Mouse (Mus musculus) megakaryocyte, adult 5-6 weeks (primary cell): Measurements from ENCODE around the gene Adcy6. TPM values are rescaled to one million over a fixed set of nuclear protein-coding genes. Genes with fewer than 3 reads are reported as not detected.
"Not testable (repeated sequence)": the region's sequence is repeated elsewhere in the genome, so short reads cannot be mapped to it uniquely, and the experiment has no call there.

Experiments used
- ATAC-seq: 2 replicates; pipeline ENCODE4 v1.8.0; 2016; ENCODE audit warnings: mild to moderate bottlenecking, inconsistent platforms; ENCODE audit not compliant: poor library complexity, severe bottlenecking
- total RNA-seq, 2 experiments: library from RNA; stranded (forward) in 1 of 2; stranded (reverse) in 1 of 2; fragments of 153-499, 151-499 nt in 1 of 2; fragments of 221-1000, 200-1000 nt in 1 of 2; gene quantifications; 2 replicates each; pipeline versions ENCODE4 v1.2.3 to v1.2.4; 2015 to 2017

Gene Adcy6
- total RNA-seq, 2 experiments from 2014 or later, result 0.31 to 0.99 TPM

DNA sequence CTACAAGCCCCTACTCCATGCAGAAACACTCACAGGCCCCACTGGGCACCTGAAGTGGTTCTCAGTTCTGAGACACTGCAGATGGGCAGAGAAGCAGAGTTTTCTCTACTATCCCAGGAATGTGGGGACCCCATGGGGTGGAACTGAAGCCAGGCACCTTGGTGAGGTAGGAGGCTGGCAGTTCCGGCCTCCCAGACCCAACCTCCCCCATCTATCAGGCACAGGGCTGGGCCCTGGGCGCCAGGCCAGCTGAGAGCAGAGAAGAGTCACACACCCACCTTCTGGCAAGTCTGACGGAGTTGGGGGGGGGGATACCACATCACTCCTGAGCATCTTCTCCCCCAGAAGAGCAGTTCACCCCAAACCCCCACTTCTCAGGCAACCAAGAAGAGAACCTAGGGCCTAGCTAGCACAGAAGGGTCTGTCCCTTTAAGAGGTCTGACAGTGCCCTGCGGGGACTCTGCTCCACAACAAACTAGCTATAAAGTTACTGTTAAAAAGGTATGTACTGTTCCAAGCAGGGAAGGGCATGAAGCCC lies 6.9 kb downstream of the Adcy6 start:
- no peak for ATAC-seq

DNA sequence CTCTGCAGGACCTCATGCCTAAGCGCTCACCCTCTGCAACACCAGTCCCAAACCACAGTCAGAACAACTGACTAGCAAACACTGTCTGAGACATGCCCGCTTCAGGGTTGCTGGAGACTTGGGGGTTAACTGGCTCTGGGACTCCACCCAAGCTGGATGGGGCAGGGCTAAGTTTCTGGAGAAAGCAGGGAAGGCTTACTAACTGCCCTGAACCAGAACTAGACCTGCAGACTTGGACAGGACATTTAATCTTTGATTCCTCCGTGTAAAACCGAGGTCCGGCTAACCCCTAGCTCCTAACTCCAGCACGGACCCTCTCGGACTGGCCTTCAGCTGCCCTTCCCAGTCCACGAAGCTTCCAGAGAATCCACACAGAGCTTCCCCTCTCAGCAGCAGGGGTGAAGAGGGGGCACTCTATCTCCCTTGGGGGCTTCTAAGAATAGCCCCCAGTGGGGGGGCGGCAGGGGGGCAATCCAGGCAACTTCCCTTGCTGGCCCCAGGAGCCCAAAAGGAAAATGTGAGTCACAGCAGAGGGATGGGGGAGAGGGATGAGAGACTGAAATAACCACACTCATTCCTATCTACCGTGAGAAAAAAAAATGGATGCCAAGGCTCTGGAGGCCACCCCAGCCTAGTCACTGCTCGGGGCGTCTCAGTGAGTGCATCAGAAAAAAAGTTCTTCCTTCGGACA lies 7.5 kb downstream of the Adcy6 start:
- ATAC-seq, result no peak

DNA sequence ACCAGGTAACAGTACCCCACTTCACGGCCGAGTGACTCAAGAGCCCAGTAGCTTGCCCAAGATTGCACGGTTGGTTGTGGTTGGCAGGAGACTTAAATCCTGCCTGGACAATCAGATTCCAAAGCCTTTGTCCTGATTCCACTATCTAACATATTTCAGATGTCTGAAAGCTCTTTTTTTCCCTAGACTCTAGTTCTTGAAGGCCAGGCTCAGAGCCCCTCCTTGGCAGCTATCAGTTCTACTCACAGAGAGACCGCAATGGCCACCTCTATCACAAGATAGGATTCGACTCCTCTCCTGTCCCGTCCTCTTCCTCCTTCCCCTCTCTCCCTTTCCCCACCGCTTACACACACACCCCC lies 8.1 kb downstream of the Adcy6 start:
- ATAC-seq, result no peak

DNA sequence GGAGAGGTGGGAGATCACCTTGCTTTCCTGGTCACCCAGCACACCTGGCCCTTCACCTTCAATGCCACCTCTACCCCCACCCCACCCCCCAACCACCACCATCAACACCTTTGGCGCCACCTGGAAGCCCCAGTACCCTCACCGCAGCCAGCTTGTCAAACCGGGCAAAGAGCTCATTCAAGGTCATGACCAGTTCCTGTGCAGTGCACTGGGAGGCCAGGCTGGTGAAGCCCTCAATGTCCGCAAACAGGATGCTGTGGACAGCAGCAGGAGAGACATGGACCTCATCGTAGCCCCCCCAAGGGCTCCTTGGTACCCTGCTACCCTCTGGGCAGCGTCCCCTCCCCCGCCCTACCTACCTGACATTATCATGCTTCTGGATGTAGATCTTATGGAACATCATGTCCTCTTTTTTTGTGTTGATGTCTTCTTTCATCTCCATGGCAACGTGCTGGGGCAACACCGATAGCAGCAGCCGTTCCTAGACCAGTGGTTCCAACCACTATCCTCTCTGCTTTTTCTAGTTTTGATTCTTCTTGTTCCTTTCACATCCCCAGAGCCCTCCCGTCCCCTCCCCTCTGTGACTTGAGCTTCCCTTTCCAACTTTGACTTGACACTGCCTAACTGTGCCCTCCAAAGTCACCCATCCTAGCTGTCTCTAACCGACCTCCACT lies 9.7 kb downstream of the Adcy6 start:
- no peak for ATAC-seq

DNA sequence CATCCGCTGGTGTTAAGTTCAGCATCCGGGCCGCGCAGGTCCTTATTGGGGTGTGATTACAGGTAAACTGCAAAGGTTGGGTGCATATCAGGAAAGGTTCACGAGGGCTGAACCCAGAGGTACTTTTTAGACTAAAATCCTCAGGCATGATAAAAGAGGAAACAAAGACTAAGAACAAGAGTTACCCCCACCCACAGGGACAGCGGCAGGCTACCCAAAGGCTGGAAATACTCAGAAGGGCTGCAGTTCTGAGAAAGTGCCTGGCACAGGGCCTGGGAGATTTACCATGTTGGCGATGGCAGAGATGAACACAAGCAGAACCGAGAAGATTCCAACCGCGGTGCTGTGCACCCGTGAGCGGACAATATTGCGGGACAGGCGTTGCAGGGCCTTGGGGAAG lies 13.3 kb downstream of the Adcy6 start:
- no peak for ATAC-seq

DNA sequence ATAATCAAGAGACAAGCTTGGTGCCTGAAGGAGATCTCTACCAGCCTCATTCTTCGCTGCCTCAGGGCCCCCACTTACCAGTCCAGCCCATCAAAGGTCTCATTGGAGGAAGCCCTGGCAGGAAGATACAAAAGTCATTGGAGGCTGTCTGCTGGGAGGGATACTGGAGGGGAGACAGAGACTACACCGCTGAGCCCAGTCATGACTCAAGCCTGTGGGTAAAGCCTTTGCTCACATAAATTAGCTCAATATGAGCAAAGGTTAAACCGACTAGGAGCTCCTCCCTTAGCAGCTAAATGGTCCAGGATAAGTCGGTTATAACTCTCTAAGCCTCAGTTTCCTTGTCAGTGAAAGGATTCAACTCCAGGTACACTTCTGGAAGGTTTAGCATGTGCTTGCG lies 14.8 kb downstream of the Adcy6 start:
- ATAC-seq, result no peak

DNA sequence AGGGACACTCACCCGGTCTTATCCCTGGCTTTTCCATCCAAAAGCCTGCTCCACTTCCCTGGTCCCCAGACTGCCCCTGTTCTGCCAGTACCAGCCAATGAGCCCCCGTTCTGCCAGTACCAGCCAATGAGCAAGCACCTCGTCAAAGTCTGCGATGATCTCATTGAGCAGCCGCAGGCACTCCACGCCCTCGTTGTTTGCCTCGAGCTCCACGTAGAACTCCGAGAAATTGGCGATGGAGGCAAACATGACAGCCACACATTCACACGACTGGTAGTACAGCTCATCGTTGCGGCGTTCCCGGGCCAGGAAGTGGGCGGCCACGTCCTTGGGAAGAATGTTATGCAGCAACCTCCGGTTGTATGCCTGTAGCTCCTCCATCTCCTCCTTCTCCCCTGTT lies 15.7 kb downstream of the Adcy6 start:
- no peak for ATAC-seq

DNA sequence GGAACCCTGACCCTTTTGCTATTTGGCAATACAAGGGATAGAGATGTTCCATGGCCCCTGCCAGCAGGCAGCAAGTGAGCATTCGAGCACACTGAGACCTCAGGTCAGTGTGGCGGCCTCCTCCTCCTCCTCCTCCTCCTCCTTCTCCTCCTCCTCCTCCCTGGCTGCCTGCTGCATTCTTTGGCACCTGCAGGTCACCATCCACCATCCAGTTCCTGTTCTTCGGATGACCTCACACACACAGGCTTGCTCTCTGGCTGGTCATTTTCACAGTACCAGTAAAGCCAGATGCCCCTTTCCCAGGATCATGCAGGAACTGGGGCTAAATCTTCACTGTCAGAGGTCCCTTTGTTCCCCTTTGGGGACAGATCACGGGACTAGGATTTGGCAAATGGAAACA lies 18.5 kb downstream of the Adcy6 start:
- no peak for ATAC-seq

DNA sequence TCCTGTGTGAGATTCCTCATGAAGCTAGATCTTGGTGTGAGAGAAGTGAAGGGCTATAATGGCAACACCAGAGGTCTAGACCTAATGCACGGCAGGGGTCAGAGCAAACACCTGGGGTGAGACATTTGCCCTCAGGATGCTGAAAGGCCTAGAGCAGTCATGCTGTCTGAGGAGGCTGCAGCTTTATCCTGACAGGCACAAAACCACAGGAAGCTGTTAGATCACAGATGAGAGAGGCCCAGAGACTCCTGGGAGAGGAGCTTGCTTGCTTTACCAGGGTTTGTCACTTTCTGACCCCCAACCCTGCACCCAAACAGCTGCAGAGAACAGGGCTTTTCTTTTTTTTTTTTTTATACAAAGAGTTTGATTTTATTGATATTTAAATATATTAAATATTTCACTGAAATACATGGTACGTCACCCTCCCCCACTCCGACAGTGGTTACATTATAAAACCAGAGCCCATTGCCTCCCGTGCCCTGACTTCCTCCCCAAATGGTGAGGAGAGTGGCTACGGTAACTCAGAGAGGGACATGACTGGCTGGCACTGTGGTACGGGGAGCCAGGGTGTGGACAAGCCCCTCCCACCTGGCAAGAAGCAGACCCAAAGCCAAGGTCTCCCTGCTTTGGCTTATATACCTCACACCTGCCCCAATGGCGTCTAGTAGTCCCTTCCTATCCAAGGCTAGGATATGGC lies 20.1 kb downstream of the Adcy6 start:
- no peak for ATAC-seq

DNA sequence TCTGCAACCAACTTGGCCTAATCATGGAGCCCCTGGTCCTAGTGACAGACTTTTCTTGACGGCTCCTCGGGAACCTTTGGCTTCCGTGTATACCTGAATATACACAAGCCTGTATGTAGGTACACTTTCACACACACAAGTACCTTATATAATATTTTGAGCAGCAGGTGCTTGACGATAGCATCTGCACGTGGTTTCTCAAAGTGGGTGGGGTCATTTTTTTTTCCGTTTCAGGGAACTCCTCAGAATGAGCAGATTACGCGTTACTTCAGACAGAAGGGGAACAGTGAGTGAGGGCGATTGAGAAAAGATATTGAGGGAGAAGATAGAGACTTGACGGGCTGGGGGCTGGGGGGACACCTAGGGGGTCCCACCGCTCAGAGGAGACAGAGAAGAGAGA lies 22.1 kb downstream of the Adcy6 start:
- ATAC-seq, result no peak

DNA sequence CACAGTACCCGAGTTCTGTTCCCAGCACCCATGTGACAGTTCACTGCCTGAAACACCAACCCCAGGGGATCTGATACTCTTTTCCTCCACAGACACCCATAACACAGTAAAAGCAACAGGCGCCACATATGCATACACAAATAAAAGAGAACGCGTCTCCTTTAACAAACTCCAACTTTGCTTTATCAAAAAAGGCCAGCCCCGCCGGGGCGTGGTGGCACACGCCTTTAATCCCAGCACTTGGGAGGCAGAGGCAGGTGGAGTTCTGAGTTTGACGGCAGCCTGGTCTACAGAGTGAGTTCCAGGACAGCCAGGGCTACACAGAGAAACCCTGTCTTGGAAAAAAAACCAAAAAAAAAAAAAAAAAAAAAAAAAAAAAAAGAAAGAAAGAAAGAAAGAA lies 23.7 kb downstream of the Adcy6 start:
- not testable (repeated sequence) for ATAC-seq

DNA sequence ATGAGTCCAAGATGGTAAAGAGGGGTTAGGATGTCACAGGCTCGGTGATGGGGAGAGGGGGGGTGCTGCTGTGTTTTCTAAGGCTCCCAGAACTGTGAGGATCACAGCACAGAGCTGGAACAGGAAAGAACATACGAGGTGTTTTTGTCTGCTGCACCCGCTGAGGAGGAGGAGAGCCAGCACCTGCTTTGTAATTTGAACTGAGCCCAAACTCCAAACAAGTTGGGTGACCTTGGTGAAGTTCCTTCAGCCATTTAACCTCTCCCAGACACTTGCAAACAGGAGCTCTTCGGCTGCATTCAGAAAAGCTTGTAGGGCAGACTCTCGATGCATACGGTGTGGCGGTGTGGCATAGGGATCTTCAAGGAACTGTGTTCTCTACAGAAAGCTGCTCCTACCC lies 24.5 kb downstream of the Adcy6 start:
- no peak for ATAC-seq

DNA sequence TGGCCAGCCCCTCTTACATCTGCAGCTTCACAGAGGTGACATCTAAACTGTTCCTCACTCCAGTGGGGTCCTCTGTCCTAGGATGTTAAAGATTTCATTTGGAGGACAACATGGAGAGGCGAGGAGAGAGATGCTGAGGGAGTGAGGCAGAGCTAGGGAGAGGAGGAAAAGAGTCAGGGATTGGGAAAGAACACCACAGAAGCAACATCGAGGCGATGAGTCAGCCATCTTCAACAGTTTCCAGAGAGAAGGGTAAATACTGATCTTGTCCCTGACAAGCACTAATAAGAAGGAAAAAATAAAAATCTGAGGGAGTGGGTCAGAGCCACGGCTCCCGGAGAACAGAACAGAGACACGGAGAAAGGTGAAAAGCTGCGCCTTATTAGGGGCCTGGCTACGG lies 26.9 kb downstream of the Adcy6 start:
- ATAC-seq, result no peak

DNA sequence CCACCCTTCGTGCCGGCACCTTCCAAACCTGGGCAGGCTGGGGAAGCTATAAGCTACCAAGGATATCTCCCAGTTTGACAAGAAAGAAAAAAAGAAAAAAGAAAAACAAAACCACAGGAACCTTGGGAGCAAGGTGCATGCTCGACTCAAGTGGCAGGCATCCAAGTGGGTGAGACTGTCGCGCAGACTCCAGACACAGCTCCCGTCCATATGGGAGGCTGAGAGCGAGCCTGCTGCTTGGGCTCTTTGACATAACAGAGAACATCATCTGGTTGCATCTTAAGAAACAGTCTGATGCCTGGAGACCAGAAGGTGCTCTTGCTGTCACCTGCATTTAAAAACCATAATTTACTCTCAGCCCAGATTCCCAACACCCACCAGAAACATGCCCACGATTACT lies 27.5 kb downstream of the Adcy6 start:
- no peak for ATAC-seq

DNA sequence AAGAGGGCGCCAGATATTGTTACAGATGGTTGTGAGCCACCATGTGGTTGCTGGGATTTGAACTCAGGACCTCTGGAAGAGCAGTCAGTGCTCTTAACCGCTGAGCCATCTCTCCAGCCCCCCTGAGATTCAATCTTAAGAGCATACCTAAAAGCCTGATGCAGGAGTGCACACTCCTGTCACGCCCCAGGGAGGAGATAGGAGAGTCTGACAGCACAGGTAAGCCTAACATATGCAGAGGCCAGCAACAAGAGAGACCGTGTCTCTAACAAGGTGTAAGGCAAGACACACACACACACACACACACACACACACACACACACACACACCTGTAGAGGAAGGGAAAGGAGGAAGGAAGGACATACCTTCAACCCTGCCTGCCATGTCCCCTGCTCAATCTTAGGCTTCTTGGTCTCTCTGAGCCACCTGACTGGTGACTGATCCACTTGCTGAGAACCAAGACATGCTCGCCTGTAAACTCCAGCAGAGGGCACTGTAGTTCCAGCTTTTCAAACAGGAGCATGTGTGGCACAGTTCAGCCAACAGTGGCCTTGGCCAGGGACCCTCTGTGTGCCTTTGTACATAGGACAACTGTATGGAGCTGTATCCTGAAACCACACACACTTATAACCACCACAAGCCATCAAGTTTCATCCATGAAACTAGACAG lies 29.9 kb downstream of the Adcy6 start:
- ATAC-seq, result peak; percentile 90

DNA sequence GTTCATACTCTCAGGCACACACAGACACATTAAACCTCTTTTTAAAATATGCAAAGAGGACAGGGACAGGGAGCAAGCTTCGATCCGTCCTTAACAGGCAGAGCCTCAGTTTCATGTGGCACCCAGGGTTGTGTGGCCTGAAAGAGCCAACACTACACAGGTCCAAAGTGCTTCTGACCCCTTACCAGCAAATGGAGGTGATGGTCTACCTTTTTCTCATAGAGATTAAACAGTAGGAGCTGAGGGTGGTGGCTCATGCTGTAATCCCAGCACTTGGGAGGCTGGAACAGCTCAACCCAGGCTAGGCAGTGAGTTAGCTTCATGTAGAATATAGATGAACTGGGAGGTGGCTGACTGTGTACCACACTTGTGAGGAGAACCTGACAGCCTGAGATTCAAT lies 30.6 kb downstream of the Adcy6 start:
- no peak for ATAC-seq

DNA sequence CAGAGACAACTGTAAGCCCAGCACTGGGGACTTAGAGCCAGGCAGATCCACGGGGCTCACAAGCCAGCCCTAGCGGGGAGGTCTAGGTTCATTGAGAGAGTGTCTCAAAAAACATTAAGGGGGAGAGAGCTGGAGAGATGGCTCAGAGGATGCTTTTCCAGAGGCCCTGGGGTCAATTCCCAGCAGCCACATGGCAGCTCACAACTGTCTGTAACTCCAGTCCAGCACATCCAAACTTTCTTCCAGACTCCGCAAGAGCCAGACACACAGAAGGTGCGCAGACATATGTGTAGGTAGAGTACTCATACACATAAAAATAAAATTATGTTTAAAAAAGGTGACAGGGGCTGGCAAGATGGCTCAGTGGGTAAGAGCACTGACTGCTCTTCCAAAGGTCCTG lies 36.6 kb downstream of the Adcy6 start:
- ATAC-seq, result no peak

DNA sequence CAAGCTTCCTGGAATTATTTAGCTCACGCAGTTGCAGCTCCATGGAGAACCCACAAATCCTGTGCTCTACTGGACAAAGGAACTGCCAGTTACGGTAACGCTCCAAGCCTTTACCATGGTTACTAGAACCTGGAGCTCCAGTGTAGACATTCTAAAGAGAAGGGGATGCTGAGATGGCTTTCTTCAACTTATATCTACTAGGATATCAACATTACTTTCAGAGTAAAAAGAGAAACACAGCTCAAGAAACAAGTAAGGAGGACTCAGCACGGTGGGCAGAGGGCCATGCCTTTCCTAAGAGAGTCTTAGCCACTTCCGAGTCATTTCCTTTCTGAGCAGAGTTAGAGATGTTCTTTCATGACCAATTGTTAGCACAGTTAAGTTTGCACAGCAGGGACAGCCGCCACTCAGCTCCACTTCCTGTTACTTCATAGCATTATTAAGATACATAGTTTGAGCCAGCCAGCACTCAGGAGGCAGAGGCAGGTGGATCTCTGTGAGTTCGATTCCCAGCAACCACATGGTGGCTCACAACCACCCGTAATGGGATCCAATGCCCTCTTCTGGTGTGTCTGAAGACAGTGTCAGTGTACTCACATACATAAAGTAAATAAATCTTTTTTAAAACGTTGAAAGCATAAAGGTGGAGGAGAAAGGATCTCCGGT lies 38.9 kb downstream of the Adcy6 start, which contains the start of the genes Ccnt1 and 4930415O20Rik:
Gene Ccnt1, minus strand, starts transcription at position 51 of the 666 bp plus-strand sequence.
Gene 4930415O20Rik, plus strand, starts transcription at position 132 of the 666 bp plus-strand sequence.
- ATAC-seq, result peak; percentile 16

DNA sequence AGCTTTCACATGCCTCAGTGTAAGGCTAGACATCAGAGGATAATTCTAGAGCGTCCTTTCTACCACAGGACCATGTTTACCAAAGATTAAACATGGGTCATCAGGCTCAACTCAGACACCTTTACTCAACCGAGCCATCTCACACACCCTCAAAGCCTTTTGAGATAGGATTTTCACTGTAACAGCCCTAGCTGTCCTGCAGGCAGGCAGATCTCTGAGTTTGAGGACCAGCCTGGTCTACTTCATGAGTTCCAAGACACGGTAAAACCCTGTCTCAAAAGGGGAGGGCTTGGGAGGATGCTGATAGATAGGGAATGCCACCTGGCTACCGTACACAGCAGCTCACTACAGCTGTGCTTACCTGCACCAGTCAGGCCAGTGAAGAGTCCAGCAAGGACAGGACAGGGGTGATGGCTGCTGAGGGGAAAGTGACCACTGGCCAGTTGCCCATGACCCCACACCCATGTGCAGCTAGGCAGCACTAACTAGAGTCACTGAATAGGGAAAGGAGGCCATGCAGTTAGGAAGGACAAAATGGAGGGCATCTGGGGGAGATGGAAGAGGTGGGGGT lies 40.0 kb downstream of the Adcy6 start:
- no peak for ATAC-seq

DNA sequence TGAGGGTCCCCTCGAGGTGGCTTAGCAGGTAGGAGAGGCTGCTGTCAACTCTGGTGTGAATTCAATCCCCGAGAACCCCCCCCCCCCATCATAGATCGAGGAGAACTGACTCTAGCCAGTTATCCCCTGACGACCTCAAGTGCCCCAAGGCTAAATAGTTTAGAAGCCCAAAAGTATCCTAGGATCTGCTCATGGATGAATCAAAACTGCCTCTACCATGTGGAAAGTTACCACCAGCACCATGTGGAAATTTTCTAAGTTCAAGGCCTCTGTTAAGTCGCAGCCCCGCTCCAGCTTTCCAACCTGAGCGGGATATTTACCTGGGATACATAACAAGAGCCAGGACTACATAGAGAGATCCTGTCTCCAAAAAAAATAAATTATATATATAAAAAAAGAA lies 40.7 kb downstream of the Adcy6 start:
- no peak for ATAC-seq
